Mouse (Mus musculus) MEL (cell line): ENCODE data around the gene Ntn4. TPM values are rescaled to one million over a fixed set of nuclear protein-coding genes. Genes with fewer than 3 reads are reported as not detected.

Experiments
- DNase-seq: peaks from one replicate; pipeline ENCODE4 v3.0.0; 2011; ENCODE audit warnings: low read depth, low spot score
- H3K27ac ChIP-seq: 2 replicates; pipeline ENCODE4 v1.5.1; 2012; ENCODE audit warnings: low read depth, mild to moderate bottlenecking, control low read depth, low read length, moderate library complexity; ENCODE audit not compliant: control insufficient read depth
- H3K27me3 ChIP-seq, 2 experiments: fragments of 150-350 bp in 1 of 2; sonication (generic) in 1 of 2; 2 replicates each; pipeline ENCODE4 v1.6.1; 2012; ENCODE audit warnings: low read length in 2 of 2, mild to moderate bottlenecking in 2 of 2, improper control_type of control experiment in 1 of 2, moderate library complexity in 1 of 2; ENCODE audit not compliant: insufficient read depth in 2 of 2, control insufficient read depth in 1 of 2
- H3K36me3 ChIP-seq, 2 experiments: 2 replicates each; pipeline ENCODE4 v1.6.1; 2012 to 2014; ENCODE audit warnings: low read length in 2 of 2, improper control_type of control experiment in 1 of 2, inconsistent platforms in 1 of 2, mild to moderate bottlenecking in 1 of 2; ENCODE audit not compliant: insufficient read depth in 2 of 2, control insufficient read depth in 1 of 2
- H3K4me1 ChIP-seq, 2 experiments: fragments of 150-350 bp in 1 of 2; sonication (generic) in 1 of 2; 2 replicates each; pipeline ENCODE4 v1.6.1; 2012; ENCODE audit warnings: low read length in 2 of 2, improper control_type of control experiment in 1 of 2, mild to moderate bottlenecking in 1 of 2; ENCODE audit not compliant: insufficient read depth in 2 of 2, control insufficient read depth in 1 of 2
- H3K4me3 ChIP-seq, 2 experiments: fragments of 150-350 bp in 1 of 2; sonication (generic) in 1 of 2; 2 replicates each; pipeline ENCODE4 v1.5.1; 2012; ENCODE audit warnings: low read depth in 2 of 2, low read length in 2 of 2, mild to moderate bottlenecking in 2 of 2, moderate library complexity in 2 of 2, control low read depth in 1 of 2, improper control_type of control experiment in 1 of 2; ENCODE audit not compliant: control insufficient read depth in 1 of 2, insufficient read depth in 1 of 2
- H3K79me2 ChIP-seq: 2 replicates; pipeline ENCODE4 v1.6.1; 2012; ENCODE audit warnings: mild to moderate bottlenecking, low read length, moderate library complexity; ENCODE audit not compliant: control insufficient read depth, poor library complexity, insufficient read depth
- H3K9ac ChIP-seq: 2 replicates; pipeline ENCODE4 v1.6.1; 2012; ENCODE audit warnings: low read depth, mild to moderate bottlenecking, control low read depth, low read length, moderate library complexity; ENCODE audit not compliant: control insufficient read depth, poor library complexity, severe bottlenecking
- H3K9me3 ChIP-seq: fragments of 150-350 bp; sonication (generic); replicated peaks from 2 replicates; pipeline ENCODE4 v1.6.1; 2012; ENCODE audit warnings: mild to moderate bottlenecking, low read length, improper control_type of control experiment, moderate library complexity; ENCODE audit not compliant: insufficient read depth
- BHLHE40 ChIP-seq: IDR thresholded peaks from 2 replicates; pipeline ENCODE4 v1.6.1; 2012; ENCODE audit warnings: low read depth, mild to moderate bottlenecking, inconsistent platforms, low read length, improper control_type of control experiment, borderline replicate concordance
- CHD1 ChIP-seq: IDR thresholded peaks from 2 replicates; pipeline ENCODE4 v1.6.1; 2012; ENCODE audit warnings: low read depth, mild to moderate bottlenecking, inconsistent platforms, low read length, improper control_type of control experiment
- CHD2 ChIP-seq: IDR thresholded peaks from 2 replicates; pipeline ENCODE4 v1.6.1; 2011; ENCODE audit warnings: low read length, improper control_type of control experiment
- CTCF ChIP-seq, 3 experiments: IDR thresholded peaks in 2 of 3; conservative IDR thresholded peaks in 1 of 3; 2 replicates each; pipeline ENCODE4 v1.5.1; 2011 to 2012; ENCODE audit warnings: low read length in 3 of 3, low read depth in 2 of 3, mild to moderate bottlenecking in 2 of 3, improper control_type of control experiment in 1 of 3, inconsistent platforms in 1 of 3, mixed read lengths in 1 of 3, moderate library complexity in 1 of 3; ENCODE audit not compliant: control insufficient read depth in 1 of 3, insufficient read depth in 1 of 3, poor library complexity in 1 of 3, severe bottlenecking in 1 of 3
- E2F4 ChIP-seq: IDR thresholded peaks from 2 replicates; pipeline ENCODE4 v1.6.1; 2011; ENCODE audit warnings: low read depth, low read length, improper control_type of control experiment, borderline replicate concordance
- EP300 ChIP-seq, 2 experiments: IDR thresholded peaks; 2 replicates each; pipeline ENCODE4 v1.6.1; 2011; ENCODE audit warnings: improper control_type of control experiment in 2 of 2, low read length in 2 of 2, low read depth in 1 of 2, mild to moderate bottlenecking in 1 of 2
- ETS1 ChIP-seq: IDR thresholded peaks from 2 replicates; pipeline ENCODE4 v1.6.1; 2012; ENCODE audit warnings: low read depth, mild to moderate bottlenecking, inconsistent platforms, low read length, improper control_type of control experiment, moderate library complexity
- GABPA ChIP-seq: IDR thresholded peaks from 2 replicates; pipeline ENCODE4 v1.6.1; 2012; ENCODE audit warnings: low read depth, mild to moderate bottlenecking, inconsistent platforms, low read length, improper control_type of control experiment, moderate library complexity
- GATA1 ChIP-seq: IDR thresholded peaks from 2 replicates; pipeline ENCODE4 v1.6.1; 2011; ENCODE audit warnings: low read depth, low read length, improper control_type of control experiment
- HCFC1 ChIP-seq: IDR thresholded peaks from 2 replicates; pipeline ENCODE4 v1.6.1; 2012; ENCODE audit warnings: low read depth, mild to moderate bottlenecking, inconsistent platforms, low read length, improper control_type of control experiment, moderate library complexity
- JUND ChIP-seq: IDR thresholded peaks from 2 replicates; pipeline ENCODE4 v1.6.1; 2011; ENCODE audit warnings: low read depth, mild to moderate bottlenecking, improper control_type of control experiment, low read length
- KAT2A ChIP-seq: conservative IDR thresholded peaks from 2 replicates; pipeline ENCODE4 v1.6.1; 2012; ENCODE audit warnings: low read depth, low read length, improper control_type of control experiment, inconsistent platforms
- MAFK ChIP-seq: IDR thresholded peaks from 2 replicates; pipeline ENCODE4 v1.6.1; 2011; ENCODE audit warnings: low read depth, mild to moderate bottlenecking, low read length, improper control_type of control experiment, borderline replicate concordance
- MAX ChIP-seq: IDR thresholded peaks from 2 replicates; pipeline ENCODE4 v1.6.1; 2011; ENCODE audit warnings: low read length, improper control_type of control experiment
- MYC ChIP-seq: IDR thresholded peaks from 2 replicates; pipeline ENCODE4 v1.6.1; 2011; ENCODE audit warnings: low read depth, mild to moderate bottlenecking, low read length, improper control_type of control experiment, moderate library complexity
- POLR2A ChIP-seq, 2 experiments: IDR thresholded peaks; 2 replicates each; pipeline ENCODE4 v1.6.1; 2011 to 2012; ENCODE audit warnings: low read length in 2 of 2, mild to moderate bottlenecking in 2 of 2, control low read depth in 1 of 2, improper control_type of control experiment in 1 of 2, low read depth in 1 of 2, moderate library complexity in 1 of 2; ENCODE audit not compliant: control insufficient read depth in 1 of 2, insufficient read depth in 1 of 2, poor library complexity in 1 of 2
- RAD21 ChIP-seq: IDR thresholded peaks from 2 replicates; pipeline ENCODE4 v1.6.1; 2011; ENCODE audit warnings: mild to moderate bottlenecking, low read depth, low read length, improper control_type of control experiment
- SMC3 ChIP-seq: IDR thresholded peaks from 2 replicates; pipeline ENCODE4 v1.6.1; 2011; ENCODE audit warnings: low read depth, low read length, improper control_type of control experiment
- TBP ChIP-seq: IDR thresholded peaks from 2 replicates; pipeline ENCODE4 v1.8.0; 2011; ENCODE audit warnings: low read depth, low read length, improper control_type of control experiment
- USF2 ChIP-seq, 2 experiments: IDR thresholded peaks; 2 replicates each; pipeline ENCODE4 v1.6.1; 2011 to 2012; ENCODE audit warnings: improper control_type of control experiment in 2 of 2, low read length in 2 of 2, borderline replicate concordance in 1 of 2, inconsistent platforms in 1 of 2, low read depth in 1 of 2, mild to moderate bottlenecking in 1 of 2; ENCODE audit not compliant: insufficient read depth in 1 of 2
- ZKSCAN1 ChIP-seq: IDR thresholded peaks from 2 replicates; pipeline ENCODE4 v1.6.1; 2012; ENCODE audit warnings: low read depth, mild to moderate bottlenecking, inconsistent platforms, low read length, improper control_type of control experiment, moderate library complexity
- ZMIZ1 ChIP-seq: IDR thresholded peaks from 2 replicates; pipeline ENCODE4 v1.6.1; 2012; ENCODE audit warnings: low read depth, mild to moderate bottlenecking, inconsistent platforms, low read length, improper control_type of control experiment, moderate library complexity
- ZNF384 ChIP-seq: IDR thresholded peaks from 2 replicates; pipeline ENCODE4 v1.6.1; 2012; ENCODE audit warnings: low read depth, mild to moderate bottlenecking, inconsistent platforms, low read length, improper control_type of control experiment
- polyA plus RNA-seq, 2 experiments: library from polyadenylated mRNA; stranded (reverse) in 1 of 2; unstranded in 1 of 2; fragments of >175 nt in 1 of 2; fragments of >200 nt in 1 of 2; gene quantifications; 2 replicates each; pipeline versions ENCODE4 v1.2.1 to v1.2.4; 2012; ENCODE audit warnings: low replicate concordance in 2 of 2, low read depth in 1 of 2; ENCODE audit not compliant: insufficient read length in 2 of 2, insufficient read depth in 1 of 2, missing spikeins in 1 of 2
- total RNA-seq: library from RNA; depleted of rRNA; stranded (reverse); fragments of 300-350 nt; gene quantifications from 2 replicates; pipeline ENCODE4 v1.2.3, GENCODE M21; 2012

The Ntn4 gene
- total and polyA plus RNA-seq, 3 experiments = not detected

DNA sequence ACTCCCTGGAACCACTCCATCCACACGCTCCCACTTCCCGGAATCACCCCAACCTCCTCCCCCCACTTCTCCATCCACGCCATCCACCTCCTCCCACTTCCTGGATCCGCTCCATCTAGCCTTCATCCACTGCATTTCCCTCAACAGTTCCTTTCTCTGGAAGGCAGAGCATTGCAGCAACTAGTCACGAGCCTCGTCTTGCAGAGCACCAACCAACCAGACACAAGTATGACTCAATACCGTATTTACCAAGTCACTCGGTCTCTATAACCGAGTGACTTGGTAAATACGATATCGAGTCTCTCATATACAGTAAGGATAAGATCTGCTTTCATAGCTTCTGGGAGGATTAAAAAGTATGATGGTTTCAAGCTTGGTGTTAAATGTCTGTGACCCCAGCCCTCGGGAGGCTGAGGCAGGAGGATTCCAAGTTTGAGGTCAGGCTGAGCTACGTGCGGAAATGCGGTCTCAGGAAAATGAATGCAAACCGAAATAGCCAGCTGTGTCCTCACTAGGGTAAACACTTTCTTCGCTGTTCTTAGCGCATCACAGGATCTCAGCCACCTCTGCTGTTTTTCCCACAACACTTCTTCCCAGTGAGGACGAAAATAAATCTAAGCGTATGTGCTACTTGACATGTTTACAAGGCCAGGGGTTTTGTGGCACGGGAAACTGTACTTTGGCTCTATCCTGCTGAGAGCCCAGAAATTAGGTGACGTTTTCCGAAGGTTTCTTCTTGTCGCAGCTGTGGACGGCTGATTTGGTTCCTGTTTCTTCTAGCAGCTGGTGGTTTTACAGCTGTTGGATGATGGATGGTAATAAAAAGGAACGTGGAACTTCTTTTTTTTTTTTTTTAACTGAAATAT is 48.1 kb downstream of the Ntn4 start:
- Histone ChIP-seq H3K79me2 (no peaks in the 10 kb centered on the region), H3K9ac (no peak overlapping the region), H3K4me3 (no peak overlapping the region), H3K9me3 (no peaks in the 10 kb centered on the region), H3K4me1 (0 out of 4 replicates have a peak, but pooled peaks cover 0 to 3% of the 10 kb centered on the region in 2 experiments), H3K36me3 (no peaks in the 10 kb centered on the region), H3K27ac (no peak overlapping the region), H3K27me3 (no peaks in the 10 kb centered on the region; a peak in 1 of 4 replicates)
- DNase-seq = peak; percentile 65
- TF ChIP-seq GABPA (no peak), EP300 (IDR thresholded peaks at IDR 0.05; ENCODE audit: low read depth in 1 of 2, low read length in 2 of 2) (peak in 1 of 2 experiments; percentile 17; a peak in 1 of 4 replicates), MAX (no peak), ZNF384 (peak; percentile 90), ETS1 (peak; percentile 100)

DNA sequence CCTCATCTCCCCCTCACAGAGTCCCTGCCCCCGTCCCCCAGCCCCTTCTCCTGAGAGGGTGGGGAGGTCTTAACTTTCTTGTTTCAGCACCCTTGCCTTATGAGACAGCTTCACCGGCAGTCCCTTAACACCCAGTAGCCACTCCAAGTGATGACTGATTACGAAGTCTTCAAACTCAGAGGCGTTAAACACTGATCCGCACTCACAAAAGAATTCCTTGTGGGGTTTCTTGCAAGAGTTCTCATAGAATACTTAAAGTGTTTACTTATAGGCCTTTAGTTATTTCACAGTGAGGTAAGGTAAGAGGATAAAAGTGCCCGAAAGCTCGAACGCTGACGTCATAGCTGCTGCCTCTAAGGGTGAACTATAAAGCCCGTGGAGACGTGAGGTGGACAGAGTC is 50.9 kb downstream of the Ntn4 start:
- H3K9me3 ChIP-seq = no peaks in the 10 kb centered on the region
- H3K27ac ChIP-seq = no peak overlapping the region
- no peaks in the 10 kb centered on the region for H3K79me2 ChIP-seq
- TF ChIP-seq KAT2A (no peak), GABPA (no peak), POLR2A (IDR thresholded peaks at IDR 0.05; ENCODE audit: control insufficient read depth in 1 of 2, insufficient read depth in 1 of 2, low read depth in 1 of 2, low read length in 2 of 2, poor library complexity in 1 of 2) (no peak), CTCF (IDR thresholded peaks at IDR 0.05 in 2 of 3, conservative IDR thresholded peaks at IDR 0.05 in 1 of 3; ENCODE audit: control insufficient read depth in 1 of 3, insufficient read depth in 1 of 3, low read depth in 2 of 3, low read length in 3 of 3, poor library complexity in 1 of 3, severe bottlenecking in 1 of 3) (no peak), GATA1 (no peak), MAX (no peak), RAD21 (no peak), SMC3 (no peak), CHD2 (no peak), ETS1 (no peak)
- H3K4me1 ChIP-seq = 0 out of 4 replicates have a peak, but pooled peaks cover 0 to 3% of the 10 kb centered on the region in 2 experiments
- H3K27me3 ChIP-seq = no peaks in the 10 kb centered on the region; a peak in 2 of 4 replicates
- H3K4me3 ChIP-seq = no peak overlapping the region
- DNase-seq = no peak
- H3K9ac ChIP-seq = no peak overlapping the region
- H3K36me3 ChIP-seq = no peaks in the 10 kb centered on the region

DNA sequence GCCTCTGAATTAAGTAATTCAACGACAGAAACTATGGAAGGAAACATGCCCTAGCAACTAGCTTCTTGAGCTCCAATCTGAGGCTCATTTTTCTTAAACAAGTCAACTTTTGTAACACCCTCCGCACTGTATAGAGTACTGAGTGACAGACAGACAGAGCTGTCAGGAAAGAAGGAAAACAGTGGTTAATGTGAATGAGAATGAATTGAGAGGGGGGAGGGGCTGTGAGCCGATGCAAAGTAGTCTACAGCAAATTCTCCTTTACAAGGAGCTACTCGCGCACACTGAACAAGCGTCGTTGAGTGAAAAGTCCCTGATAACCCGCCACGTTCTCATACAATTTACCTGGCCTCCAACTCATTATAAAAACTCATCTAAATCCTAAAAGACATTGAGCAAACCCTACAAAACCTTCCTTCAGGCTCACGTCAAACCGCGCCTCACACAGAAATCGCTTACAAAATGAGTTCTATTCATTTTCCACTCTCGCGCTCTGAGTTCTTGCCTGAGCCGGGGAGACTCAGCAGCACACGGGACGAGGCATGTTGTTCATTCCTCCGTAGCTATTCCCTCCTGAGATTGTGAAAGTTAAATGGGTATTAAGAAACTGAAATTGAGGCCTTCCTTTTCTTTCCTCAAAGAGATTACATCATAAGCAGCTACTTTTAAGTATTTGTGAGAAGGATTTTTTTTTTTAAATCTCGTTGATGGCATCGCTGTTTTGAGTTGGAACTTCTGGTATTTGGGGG is 54.7 kb downstream of the Ntn4 start:
- Histone ChIP-seq H3K36me3 (no peaks in the 10 kb centered on the region), H3K27ac (no peak overlapping the region), H3K9me3 (no peaks in the 10 kb centered on the region), H3K4me1 (no peaks in the 10 kb centered on the region)
- TF ChIP-seq USF2 (IDR thresholded peaks at IDR 0.05; ENCODE audit: borderline replicate concordance in 1 of 2, insufficient read depth in 1 of 2, low read depth in 1 of 2, low read length in 2 of 2) (no peak), CHD1 (no peak), MYC (no peak), ZMIZ1 (no peak), ZNF384 (no peak), KAT2A (no peak), BHLHE40 (no peak), POLR2A (IDR thresholded peaks at IDR 0.05; ENCODE audit: control insufficient read depth in 1 of 2, insufficient read depth in 1 of 2, low read depth in 1 of 2, low read length in 2 of 2, poor library complexity in 1 of 2) (no peak), TBP (no peak), HCFC1 (no peak), E2F4 (no peak), MAFK (no peak), JUND (no peak), SMC3 (no peak), ZKSCAN1 (no peak)
- TF ChIP-seq, all 39 proteins: peak for 0
- no peak overlapping the region for H3K9ac ChIP-seq
- DNase-seq = no peak
- H3K27me3 ChIP-seq = peaks cover 0 to 5% of the 10 kb centered on the region in 2 experiments; a peak in 3 of 4 replicates
- H3K4me3 ChIP-seq = no peak overlapping the region
- H3K79me2 ChIP-seq = no peaks in the 10 kb centered on the region
